Mouse (Mus musculus): ENCODE results near the gene Ube2r2.

DNA sequence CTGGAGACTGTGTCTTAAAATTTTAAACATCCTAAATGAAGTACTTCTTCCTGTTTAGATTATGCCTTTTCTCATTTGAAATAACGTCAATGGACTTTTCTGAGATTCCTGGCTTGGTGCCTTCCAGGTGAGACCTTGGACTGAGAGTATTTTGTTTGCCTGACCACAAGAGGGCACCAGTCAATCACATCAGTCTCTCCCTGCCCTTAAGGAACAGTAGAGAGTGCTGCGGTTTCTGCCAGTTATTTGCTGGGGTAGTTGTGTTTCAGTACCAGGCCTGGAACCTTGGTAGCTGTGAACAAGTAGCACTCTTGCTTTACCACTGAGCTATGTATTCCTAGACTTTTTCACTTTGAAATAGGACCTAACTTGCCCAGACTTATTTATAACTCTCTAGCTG is 6.1 kb upstream of the Ube2r2 start:
- TF ChIP-seq POLR2A (IDR thresholded peaks at IDR 0.05; ENCODE audit: low read depth, low read length) (no peak), CTCF (IDR thresholded peaks at IDR 0.05; ENCODE audit: borderline replicate concordance, insufficient read depth, low read length) (peak; percentile 61; the same call in 1 of the 2 replicates)
